Mouse (Mus musculus) forebrain, embryonic 11.5 days (tissue): ENCODE results near the gene Fthl17e. TPM values are rescaled to one million over a fixed set of nuclear protein-coding genes. Genes with fewer than 3 reads are reported as not detected.
A peak's percentile ranks its signal among the peaks of the same experiment; 100 is the strongest.
"Not testable (repeated sequence)": the region's sequence is repeated elsewhere in the genome, so short reads cannot be mapped to it uniquely, and the experiment has no call there.

Experiments
- ATAC-seq: fragments of 200-750 bp; cut with Nextera tagmentation; replicated peaks from 2 replicates; pipeline ENCODE4 v1.8.0; 2017; ENCODE audit warnings: moderate TSS enrichment; ENCODE audit not compliant: low FRiP score
- DNase-seq: peaks from one replicate; pipeline ENCODE4 v3.0.0-alpha.2; 2017; ENCODE audit warnings: low spot score
- H3K27ac ChIP-seq: fragments of 300-500 bp; sonication (generic); 2 replicates; pipeline ENCODE4 v1.5.1; 2014; ENCODE audit warnings: low read depth, low read length
- H3K27me3 ChIP-seq: fragments of 300-500 bp; sonication (generic); 2 replicates; pipeline ENCODE4 v1.6.1; 2014; ENCODE audit warnings: mild to moderate bottlenecking, low read length, mixed read lengths; ENCODE audit not compliant: control insufficient read depth, insufficient read depth
- H3K36me3 ChIP-seq: fragments of 300-500 bp; sonication (generic); 2 replicates; pipeline ENCODE4 v1.6.1; 2014; ENCODE audit warnings: mild to moderate bottlenecking, low read length, moderate library complexity, mixed read lengths; ENCODE audit not compliant: control insufficient read depth, insufficient read depth
- H3K4me1 ChIP-seq: fragments of 300-500 bp; sonication (generic); replicated peaks from 2 replicates; pipeline ENCODE4 v1.6.1; 2014; ENCODE audit warnings: low read length, mixed read lengths; ENCODE audit not compliant: control insufficient read depth, insufficient read depth
- H3K4me2 ChIP-seq: fragments of 300-500 bp; sonication (generic); 2 replicates; pipeline ENCODE4 v1.6.1; 2014; ENCODE audit warnings: low read depth, mild to moderate bottlenecking, low read length, moderate library complexity, mixed read lengths; ENCODE audit not compliant: severe bottlenecking
- H3K4me3 ChIP-seq: fragments of 300-500 bp; sonication (generic); 2 replicates; pipeline ENCODE4 v1.5.1; 2014; ENCODE audit warnings: low read depth, low read length
- H3K9ac ChIP-seq: fragments of 300-500 bp; sonication (generic); 2 replicates; pipeline ENCODE4 v1.6.1; 2014; ENCODE audit warnings: low read length
- H3K9me3 ChIP-seq: fragments of 300-500 bp; sonication (generic); 2 replicates; pipeline ENCODE4 v1.6.1; 2016; ENCODE audit warnings: low read length, mixed read lengths; ENCODE audit not compliant: control insufficient read depth
- WGBS: fragments of 180-500 bp; shearing (Covaris S2); extraction: QIAGEN DNeasy Blood & Tissue Kit; methylation state at CpG from one replicate; pipeline ENCODE4 v1.1.7; 2014; 5-methylcytosine and 5-hydroxymethylcytosine counted together
- polyA plus RNA-seq: library from polyadenylated mRNA; unstranded; fragments of >200 nt; fragmentation: Nextera tagmentation; extraction: Ambion mirVana; gene quantifications from 2 replicates; pipeline ENCODE4 v1.2.1, GENCODE M21; 2014

Gene Fthl17e
- not detected in 2 replicates for polyA plus RNA-seq

DNA sequence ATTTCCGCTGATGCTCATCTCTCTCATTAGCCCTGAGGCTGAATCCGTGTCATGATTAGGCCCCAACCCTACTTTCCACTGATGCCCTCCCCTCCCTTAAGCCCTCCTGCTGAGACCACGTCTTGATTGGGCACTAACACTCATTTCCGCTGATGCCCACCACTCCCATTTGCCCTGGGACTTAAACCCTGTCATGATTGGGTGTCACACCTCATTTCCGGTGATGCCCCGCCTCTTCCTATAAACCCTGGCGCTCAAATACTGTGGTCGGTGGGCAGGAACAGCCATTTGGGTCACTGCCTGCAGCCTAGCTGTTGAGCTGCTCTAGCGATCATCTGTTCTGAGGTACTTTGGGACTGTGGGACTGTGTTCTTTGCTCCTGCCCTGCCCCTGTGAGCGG lies at the start of gene Fthl17e:
Fthl17e (plus strand) TSS at position 301 of the 400 bp plus-strand sequence.
- H3K9me3 ChIP-seq, H3K27ac ChIP-seq, H3K36me3 ChIP-seq, DNase-seq, H3K9ac ChIP-seq, H3K27me3 ChIP-seq, H3K4me2 ChIP-seq, H3K4me1 ChIP-seq, H3K4me3 ChIP-seq, ATAC-seq: not testable (repeated sequence)
- WGBS, result no CpG with 5 or more reads among the region's 10 CpGs

DNA sequence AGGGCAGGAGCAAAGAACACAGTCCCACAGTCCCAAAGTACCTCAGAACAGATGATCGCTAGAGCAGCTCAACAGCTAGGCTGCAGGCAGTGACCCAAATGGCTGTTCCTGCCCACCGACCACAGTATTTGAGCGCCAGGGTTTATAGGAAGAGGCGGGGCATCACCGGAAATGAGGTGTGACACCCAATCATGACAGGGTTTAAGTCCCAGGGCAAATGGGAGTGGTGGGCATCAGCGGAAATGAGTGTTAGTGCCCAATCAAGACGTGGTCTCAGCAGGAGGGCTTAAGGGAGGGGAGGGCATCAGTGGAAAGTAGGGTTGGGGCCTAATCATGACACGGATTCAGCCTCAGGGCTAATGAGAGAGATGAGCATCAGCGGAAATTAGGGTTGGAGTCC lies 46.6 kb upstream of the Fthl17e start, which contains the start of gene Fthl17d:
Fthl17d (minus strand) TSS at position 101 of the 400 bp plus-strand sequence.
- not testable (repeated sequence) for DNase-seq

DNA sequence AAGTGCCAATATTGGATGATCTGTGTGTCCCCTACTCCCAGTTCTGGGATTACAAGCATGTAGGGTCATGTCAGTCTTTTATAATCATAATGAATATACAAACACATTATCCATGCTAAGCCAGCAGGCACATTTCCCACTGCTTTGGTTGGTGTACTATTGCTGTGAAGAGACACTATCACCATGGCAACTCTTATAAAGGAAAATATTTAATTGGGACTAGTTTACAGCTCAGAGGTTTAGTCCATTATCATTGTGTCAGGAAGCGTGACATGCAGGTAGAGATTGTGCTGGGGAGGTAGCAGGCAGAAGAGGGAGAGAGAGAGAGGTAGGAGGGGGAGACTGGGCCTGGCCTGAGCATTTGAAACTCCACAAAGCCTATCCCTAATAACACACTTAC lies 17.2 kb upstream of the Fthl17e start:
- Histone ChIP-seq H3K9ac (no peak overlapping the region), H3K4me3 (no peak overlapping the region), H3K36me3 (no peaks in the 10 kb centered on the region), H3K4me2 (no peak overlapping the region), H3K9me3 (no peaks in the 10 kb centered on the region), H3K4me1 (no peaks in the 10 kb centered on the region), H3K27me3 (no peaks in the 10 kb centered on the region), H3K27ac (no peak overlapping the region)
- ATAC-seq, result no peak
- no peak for DNase-seq
- 36% methylated on average over 1 of the region's 1 CpGs for WGBS

More for the DNA sequence above, 46.6 kb upstream of the Fthl17e start, which contains the start of gene Fthl17d:
- H3K36me3 ChIP-seq, H3K27ac ChIP-seq, H3K4me1 ChIP-seq, H3K9me3 ChIP-seq, H3K9ac ChIP-seq, H3K27me3 ChIP-seq, H3K4me2 ChIP-seq, H3K4me3 ChIP-seq, ATAC-seq: not testable (repeated sequence)
- WGBS, result no CpG with 5 or more reads among the region's 9 CpGs

DNA sequence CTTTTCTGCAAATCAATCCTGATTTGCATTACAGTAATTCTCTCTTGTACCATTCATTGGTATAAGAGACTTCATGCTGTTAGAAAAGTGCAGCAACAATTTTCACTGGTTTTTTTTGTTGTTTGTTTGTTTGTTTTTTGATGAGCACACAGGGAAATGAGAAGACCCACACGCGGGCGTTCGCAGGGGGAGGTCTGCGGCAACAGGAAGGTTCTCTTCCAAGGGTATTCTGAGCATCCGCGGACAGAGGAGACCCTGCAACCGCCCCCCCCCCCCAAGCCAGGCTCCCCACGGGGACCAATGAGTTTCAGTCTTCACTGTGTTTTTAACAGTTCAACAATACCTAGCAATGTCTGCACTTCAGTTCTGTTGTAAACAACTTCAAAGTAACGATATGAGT lies 13.8 kb upstream of the Fthl17e start:
- H3K36me3 ChIP-seq, result no peaks in the 10 kb centered on the region
- no peak for ATAC-seq
- H3K4me3 ChIP-seq, result no peak overlapping the region
- H3K27ac ChIP-seq, result no peak overlapping the region
- no peaks in the 10 kb centered on the region for H3K27me3 ChIP-seq
- no peak overlapping the region for H3K4me2 ChIP-seq
- H3K4me1 ChIP-seq, result no peaks in the 10 kb centered on the region
- 61% methylated on average over 8 of the region's 10 CpGs for WGBS
- H3K9ac ChIP-seq, result no peak overlapping the region
- H3K9me3 ChIP-seq, result no peaks in the 10 kb centered on the region
- no peak for DNase-seq

DNA sequence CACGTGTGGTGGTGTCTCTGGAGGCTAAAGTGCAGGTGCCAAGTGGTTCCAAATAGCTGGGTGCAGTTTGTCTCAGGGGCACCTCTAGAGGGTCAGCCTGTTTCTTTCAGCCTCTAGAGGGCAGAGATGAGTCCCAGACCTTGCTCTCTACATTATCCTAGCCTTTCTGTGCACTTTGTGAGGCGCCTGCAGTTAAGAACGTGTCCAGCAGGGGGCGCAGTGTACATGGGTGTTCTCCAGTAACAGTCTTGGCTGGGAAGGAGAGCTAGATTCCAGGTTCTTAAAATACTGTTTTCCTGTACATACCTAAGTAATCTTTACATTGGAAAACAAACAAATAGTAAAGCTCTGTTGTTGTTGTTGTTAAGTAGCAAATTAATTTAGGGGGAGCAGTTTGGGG lies 8.3 kb downstream of the Fthl17e start:
- H3K9ac ChIP-seq, H3K9me3 ChIP-seq, H3K4me3 ChIP-seq, ATAC-seq, H3K4me2 ChIP-seq, H3K36me3 ChIP-seq, H3K27ac ChIP-seq, DNase-seq, H3K27me3 ChIP-seq, H3K4me1 ChIP-seq: not testable (repeated sequence)
- WGBS, result 28% methylated on average over 3 of the region's 4 CpGs

DNA sequence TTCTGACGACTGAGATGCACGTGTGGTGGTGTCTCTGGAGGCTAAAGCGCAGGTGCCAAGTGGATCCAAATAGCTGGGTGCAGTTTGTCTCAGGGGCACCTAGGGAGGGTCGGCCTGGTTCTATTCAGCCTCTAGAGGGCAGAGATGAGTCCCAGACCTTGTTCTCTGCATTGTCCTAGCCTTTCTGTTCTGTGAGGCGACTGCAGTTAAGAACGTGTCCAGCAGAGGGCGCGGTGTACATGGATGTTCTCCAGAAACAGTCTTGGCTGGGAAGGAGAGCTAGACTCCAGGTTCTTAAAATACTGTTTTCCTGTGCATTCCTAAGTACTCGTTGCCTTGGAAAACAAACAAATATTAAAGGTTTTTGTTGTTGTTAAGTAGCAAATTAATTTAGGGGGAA lies 27.7 kb downstream of the Fthl17e start:
- not testable (repeated sequence) for H3K9me3 ChIP-seq, H3K4me1 ChIP-seq, H3K27me3 ChIP-seq, DNase-seq, H3K9ac ChIP-seq, H3K27ac ChIP-seq, H3K4me2 ChIP-seq, ATAC-seq, H3K36me3 ChIP-seq, H3K4me3 ChIP-seq
- 24% methylated on average over 6 of the region's 9 CpGs for WGBS

DNA sequence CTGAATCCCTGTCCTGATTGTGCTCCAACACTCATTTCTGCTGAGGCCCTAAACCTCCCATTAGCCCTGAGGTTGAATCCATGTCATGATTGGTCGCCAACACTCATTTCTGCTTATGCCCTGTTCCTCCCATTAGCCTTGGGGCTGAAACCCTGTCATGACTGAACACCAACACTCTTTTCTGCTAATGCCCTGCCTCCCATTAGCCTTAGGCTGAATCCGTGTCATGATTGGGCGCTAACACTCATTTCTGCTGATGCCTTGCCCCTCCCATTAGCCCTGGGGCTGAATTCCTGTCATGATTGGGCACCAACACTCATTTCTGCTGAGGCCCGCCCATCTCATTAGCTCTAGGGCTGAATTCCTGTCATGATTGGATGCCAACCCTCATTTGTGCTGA lies 28.8 kb downstream of the Fthl17e start:
- H3K36me3 ChIP-seq, result no peaks in the 10 kb centered on the region
- no peaks in the 10 kb centered on the region for H3K4me1 ChIP-seq
- H3K9me3 ChIP-seq, result no peaks in the 10 kb centered on the region; the same call in 1 of the 2 replicates
- 84% methylated on average over 4 of the region's 4 CpGs for WGBS
- H3K4me3 ChIP-seq, result no peak overlapping the region
- no peaks in the 10 kb centered on the region for H3K27me3 ChIP-seq
- ATAC-seq (no peak), DNase-seq (no peak)
- no peak overlapping the region for H3K9ac ChIP-seq
- H3K27ac ChIP-seq, result no peak overlapping the region
- H3K4me2 ChIP-seq, result no peak overlapping the region

DNA sequence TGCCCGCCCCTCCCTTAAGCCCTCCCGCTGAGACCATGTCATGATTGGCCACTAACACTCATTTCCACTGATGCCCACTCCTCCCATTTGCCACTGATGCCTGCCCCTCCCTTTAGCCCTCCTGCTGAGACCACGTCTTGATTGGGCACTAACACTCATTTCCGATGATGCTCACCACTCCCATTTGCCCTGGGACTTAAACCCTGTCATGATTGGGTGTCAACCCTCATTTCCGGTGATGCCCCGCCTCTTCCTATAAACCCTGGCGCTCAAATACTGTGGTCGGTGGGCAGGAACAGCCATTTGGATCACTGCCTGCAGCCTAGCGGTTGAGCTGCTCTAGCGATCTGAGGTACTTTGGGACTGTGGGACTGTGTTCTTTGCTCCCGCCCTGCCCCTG lies 29.4 kb downstream of the Fthl17e start, which contains the start of gene Fthl17f:
Fthl17f (plus strand) TSS at position 301 of the 400 bp plus-strand sequence.
- WGBS, result 96% methylated on average over 11 of the region's 11 CpGs
- H3K36me3 ChIP-seq, ATAC-seq, H3K9me3 ChIP-seq, H3K4me2 ChIP-seq, H3K27me3 ChIP-seq, H3K27ac ChIP-seq, DNase-seq, H3K9ac ChIP-seq, H3K4me1 ChIP-seq, H3K4me3 ChIP-seq: not testable (repeated sequence)

DNA sequence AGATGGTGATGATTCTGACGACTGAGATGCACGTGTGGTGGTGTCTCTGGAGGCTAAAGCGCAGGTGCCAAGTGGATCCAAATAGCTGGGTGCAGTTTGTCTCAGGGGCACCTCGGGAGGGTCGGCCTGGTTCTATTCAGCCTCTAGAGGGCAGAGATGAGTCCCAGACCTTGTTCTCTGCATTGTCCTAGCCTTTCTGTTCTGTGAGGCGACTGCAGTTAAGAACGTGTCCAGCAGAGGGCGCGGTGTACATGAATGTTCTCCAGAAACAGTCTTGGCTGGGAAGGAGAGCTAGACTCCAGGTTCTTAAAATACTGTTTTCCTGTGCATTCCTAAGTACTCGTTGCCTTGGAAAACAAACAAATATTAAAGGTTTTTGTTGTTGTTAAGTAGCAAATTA lies 44.4 kb downstream of the Fthl17e start:
- H3K27ac ChIP-seq, H3K9ac ChIP-seq, H3K9me3 ChIP-seq, H3K4me1 ChIP-seq, H3K4me2 ChIP-seq, H3K36me3 ChIP-seq, H3K4me3 ChIP-seq, ATAC-seq, H3K27me3 ChIP-seq: not testable (repeated sequence)
- 22% methylated on average over 6 of the region's 10 CpGs for WGBS
- peak; percentile 52 for DNase-seq
